Mouse (Mus musculus) midbrain, embryonic 14.5 days (tissue): ENCODE measurements at regions not wholly inside any gene's neighbourhood (a gene's known extent, or its start where the extent isn't known, plus 50 kb on each side); places are given as distances from the start of the nearest gene placed in this dataset.
A peak's percentile ranks its signal among the peaks of the same experiment; 100 is the strongest.

Source experiments
- ATAC-seq: fragments of 200-750 bp; cut with Nextera tagmentation; 2 replicates; pipeline ENCODE4 v1.8.0; 2017; ENCODE audit warnings: moderate number of reproducible peaks, moderate library complexity; ENCODE audit not compliant: low FRiP score, low TSS enrichment
- DNase-seq: peaks from one replicate; pipeline ENCODE4 v3.0.0-alpha.2; 2015
- H3K27ac ChIP-seq: fragments of 300-500 bp; sonication (generic); replicated peaks from 2 replicates; pipeline ENCODE4 v1.5.1; 2014; ENCODE audit warnings: mild to moderate bottlenecking, low read depth, low read length, moderate library complexity
- H3K27me3 ChIP-seq: fragments of 300-500 bp; sonication (generic); 2 replicates; pipeline ENCODE4 v1.6.1; 2014; ENCODE audit warnings: low read length, control low read depth, mixed read lengths; ENCODE audit not compliant: control insufficient read depth, insufficient read depth
- H3K36me3 ChIP-seq: fragments of 300-500 bp; sonication (generic); 2 replicates; pipeline ENCODE4 v1.6.1; 2014; ENCODE audit warnings: low read length, control low read depth; ENCODE audit not compliant: control insufficient read depth, insufficient read depth
- H3K4me1 ChIP-seq: fragments of 300-500 bp; sonication (generic); 2 replicates; pipeline ENCODE4 v1.6.1; 2014; ENCODE audit warnings: mild to moderate bottlenecking, antibody characterized with exemption, low read length, control low read depth; ENCODE audit not compliant: control insufficient read depth, insufficient read depth
- H3K4me2 ChIP-seq: fragments of 300-500 bp; sonication (generic); 2 replicates; pipeline ENCODE4 v1.6.1; 2014; ENCODE audit warnings: mild to moderate bottlenecking, low read length, moderate library complexity
- H3K4me3 ChIP-seq: fragments of 300-500 bp; sonication (generic); replicated peaks from 2 replicates; pipeline ENCODE4 v1.5.1; 2014; ENCODE audit warnings: low read depth, low read length
- H3K9ac ChIP-seq: fragments of 300-500 bp; sonication (generic); replicated peaks from 2 replicates; pipeline ENCODE4 v1.6.1; 2014; ENCODE audit warnings: mild to moderate bottlenecking, low read length, moderate library complexity
- H3K9me3 ChIP-seq: fragments of 300-500 bp; sonication (generic); 2 replicates; pipeline ENCODE4 v1.6.1; 2016; ENCODE audit warnings: low read length, control low read depth, mixed read lengths; ENCODE audit not compliant: control insufficient read depth
- WGBS: fragments of 180-500 bp; shearing (Covaris S2); extraction: QIAGEN DNeasy Blood & Tissue Kit; methylation state at CpG from one replicate; pipeline ENCODE4 v1.1.7; 2014; 5-methylcytosine and 5-hydroxymethylcytosine counted together

GRCm38 (mm10) chr5:125974035-125974434, 442.5 kb downstream of the Tmem132b start:
- H3K27ac ChIP-seq, result no peak overlapping the region
- no peak overlapping the region for H3K4me3 ChIP-seq
- H3K36me3 ChIP-seq, result no peaks in the 10 kb centered on the region
- no peak overlapping the region for H3K9ac ChIP-seq
- no peaks in the 10 kb centered on the region for H3K4me1 ChIP-seq
- no peaks in the 10 kb centered on the region for H3K9me3 ChIP-seq
- ATAC-seq, result no peak
- no peaks in the 10 kb centered on the region for H3K27me3 ChIP-seq
- no peak for DNase-seq
- 86% methylated on average over 1 of the region's 1 CpGs for WGBS
- H3K4me2 ChIP-seq, result no peak overlapping the region

DNA sequence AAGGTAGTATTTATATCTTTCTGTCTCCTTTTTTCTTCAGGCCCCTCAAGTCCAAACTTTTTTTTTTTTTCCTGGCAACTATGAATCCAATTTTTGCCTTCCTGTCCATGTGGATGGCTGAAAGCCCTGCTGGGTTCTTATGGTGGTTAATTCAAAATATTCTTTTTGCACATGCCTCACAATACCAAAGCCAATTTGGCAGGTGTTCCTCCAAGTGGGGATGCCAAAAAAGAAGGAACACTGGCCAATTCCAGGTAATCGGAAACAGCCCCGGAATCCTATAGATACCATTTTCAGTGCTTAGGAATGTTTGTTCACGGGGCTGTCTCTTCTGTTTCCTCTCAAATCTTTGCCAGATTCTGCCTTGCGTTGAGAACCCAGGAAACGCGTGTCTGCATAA, 448.2 kb downstream of the Tmem132b start:
- Histone ChIP-seq H3K9me3 (no peaks in the 10 kb centered on the region), H3K4me3 (no peak overlapping the region), H3K4me2 (no peak overlapping the region), H3K4me1 (no peaks in the 10 kb centered on the region), H3K36me3 (no peaks in the 10 kb centered on the region), H3K27me3 (no peaks in the 10 kb centered on the region), H3K27ac (no peak overlapping the region), H3K9ac (no peak overlapping the region)
- DNase-seq (no peak), ATAC-seq (no peak)
- 88% methylated on average over 6 of the region's 6 CpGs for WGBS

DNA sequence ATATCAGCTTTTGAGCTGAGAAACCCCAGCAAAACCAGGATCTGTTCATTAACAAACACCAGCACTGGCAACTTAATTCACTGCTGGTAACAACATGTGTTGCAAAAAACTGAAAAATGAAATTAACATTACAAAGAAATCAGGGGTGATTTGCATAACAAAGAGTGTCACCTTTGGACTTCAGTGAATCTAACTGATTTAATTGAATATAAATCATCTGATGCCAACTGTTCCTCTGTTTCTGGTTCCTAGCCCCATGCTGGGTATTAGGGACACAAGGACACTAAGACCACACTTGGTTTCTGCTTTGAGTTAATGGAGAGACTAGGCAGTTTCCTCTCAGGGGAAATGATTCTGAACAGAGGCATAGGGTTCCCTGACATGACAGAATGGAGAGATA, 453.8 kb downstream of the Tmem132b start:
- no peak overlapping the region for H3K4me3 ChIP-seq
- H3K4me1 ChIP-seq, result no peaks in the 10 kb centered on the region
- DNase-seq (peak; percentile 42), ATAC-seq (no peak)
- H3K9me3 ChIP-seq, result no peaks in the 10 kb centered on the region
- H3K36me3 ChIP-seq, result no peaks in the 10 kb centered on the region
- H3K4me2 ChIP-seq, result no peak overlapping the region
- H3K9ac ChIP-seq, result no peak overlapping the region
- H3K27ac ChIP-seq, result no peak overlapping the region
- no peaks in the 10 kb centered on the region for H3K27me3 ChIP-seq

DNA sequence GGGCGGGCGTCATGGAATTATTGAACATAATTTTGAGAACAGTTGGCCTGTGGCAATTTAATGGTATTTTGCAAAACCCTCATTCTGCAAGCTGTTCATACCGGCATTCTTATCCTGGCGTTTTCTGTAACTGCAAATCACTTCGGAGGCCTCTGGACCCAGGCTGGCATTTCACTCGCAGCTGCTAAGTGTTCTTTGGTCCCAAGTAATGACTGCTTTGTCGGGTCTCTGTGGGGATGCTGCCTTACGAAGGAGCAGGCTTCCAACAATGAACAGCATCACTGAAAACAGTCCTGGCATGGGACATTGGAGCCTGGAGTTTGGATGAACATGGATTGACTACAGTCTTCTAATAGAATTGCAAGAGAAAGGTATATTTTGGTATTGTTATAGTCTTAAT, 465.6 kb downstream of the Tmem132b start:
- no peak for ATAC-seq
- H3K9ac ChIP-seq, result no peak overlapping the region
- H3K27ac ChIP-seq, result no peak overlapping the region; the same call in 1 of the 2 replicates
- peak; percentile 31 for DNase-seq
- 23% methylated on average over 8 of the region's 8 CpGs for WGBS
- no peak overlapping the region for H3K4me2 ChIP-seq
- no peaks in the 10 kb centered on the region for H3K4me1 ChIP-seq
- no peaks in the 10 kb centered on the region for H3K27me3 ChIP-seq
- no peak overlapping the region for H3K4me3 ChIP-seq
- peaks cover 3% of the 10 kb centered on the region; the same call in 1 of the 2 replicates for H3K9me3 ChIP-seq
- H3K36me3 ChIP-seq, result no peaks in the 10 kb centered on the region

DNA sequence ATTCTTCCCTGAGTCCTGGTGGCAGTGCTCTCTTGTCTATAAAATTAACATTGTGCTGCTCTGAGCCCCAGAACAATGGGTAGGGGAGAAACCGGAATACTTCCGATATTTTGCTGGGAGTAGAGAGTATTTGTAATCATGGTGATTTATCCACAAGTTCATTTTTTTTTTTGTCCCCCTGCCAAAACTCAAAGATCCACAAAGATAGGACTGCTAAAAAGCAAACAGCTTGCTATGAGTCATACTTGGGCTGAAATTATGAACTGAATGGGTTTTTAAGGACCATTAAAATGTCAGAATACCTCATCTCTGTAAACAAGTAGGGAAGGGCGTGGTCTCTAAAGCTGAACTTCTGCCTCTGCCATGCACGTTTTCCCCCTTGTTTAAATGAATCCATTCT, 476.3 kb downstream of the Tmem132b start:
- ATAC-seq (no peak), DNase-seq (no peak)
- no peak overlapping the region for H3K4me2 ChIP-seq
- H3K9me3 ChIP-seq, result no peaks in the 10 kb centered on the region
- no peak overlapping the region for H3K27ac ChIP-seq
- WGBS, result 73% methylated on average over 4 of the region's 4 CpGs
- H3K27me3 ChIP-seq, result no peaks in the 10 kb centered on the region
- 0 out of 2 replicates have a peak, but pooled peaks cover 9% of the 10 kb centered on the region for H3K4me1 ChIP-seq
- H3K36me3 ChIP-seq, result no peaks in the 10 kb centered on the region
- no peak overlapping the region for H3K9ac ChIP-seq
- no peak overlapping the region for H3K4me3 ChIP-seq

GRCm38 (mm10) chr5:126008321-126008720, 476.7 kb downstream of the Tmem132b start:
- no peaks in the 10 kb centered on the region for H3K27me3 ChIP-seq
- ATAC-seq (no peak), DNase-seq (peak; percentile 40)
- no peak overlapping the region for H3K4me3 ChIP-seq
- no peak overlapping the region; the same call in 1 of the 2 replicates for H3K27ac ChIP-seq
- 0 out of 2 replicates have a peak, but pooled peaks cover 9% of the 10 kb centered on the region for H3K4me1 ChIP-seq
- no peaks in the 10 kb centered on the region for H3K36me3 ChIP-seq
- no peaks in the 10 kb centered on the region for H3K9me3 ChIP-seq
- 57% methylated on average over 8 of the region's 8 CpGs for WGBS
- no peak overlapping the region for H3K4me2 ChIP-seq
- no peak overlapping the region for H3K9ac ChIP-seq

DNA sequence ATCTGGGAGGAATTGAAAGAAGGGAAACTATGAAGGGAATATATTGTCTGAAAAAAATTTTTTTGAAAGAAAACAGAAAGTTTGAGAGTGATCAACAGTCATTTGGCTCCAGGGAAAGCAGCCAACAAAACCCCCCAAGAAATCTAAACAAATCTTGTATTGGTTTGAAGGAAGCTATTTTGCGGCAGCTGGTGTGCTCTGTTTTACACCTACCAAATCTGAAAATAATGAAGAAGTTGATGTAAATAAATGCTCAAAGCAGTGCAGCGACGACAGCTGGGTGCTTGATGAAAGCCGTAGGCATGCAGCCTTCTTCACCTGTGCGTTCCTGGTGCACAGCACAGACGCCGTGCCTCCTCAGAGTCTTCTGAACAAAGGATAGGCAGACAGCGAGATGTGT, 488.2 kb downstream of the Tmem132b start:
- WGBS, result 88% methylated on average over 8 of the region's 8 CpGs
- DNase-seq (no peak), ATAC-seq (no peak)
- Histone ChIP-seq H3K4me1 (no peaks in the 10 kb centered on the region), H3K36me3 (no peaks in the 10 kb centered on the region), H3K9ac (no peak overlapping the region), H3K27ac (no peak overlapping the region), H3K9me3 (no peaks in the 10 kb centered on the region), H3K4me2 (no peak overlapping the region), H3K4me3 (no peak overlapping the region), H3K27me3 (no peaks in the 10 kb centered on the region)

- no peaks in the 10 kb centered on the region for H3K4me1 ChIP-seq
- DNase-seq (no peak), ATAC-seq (no peak)
- WGBS, result 13% methylated on average over 2 of the region's 2 CpGs
- no peaks in the 10 kb centered on the region for H3K9me3 ChIP-seq
- no peak overlapping the region for H3K4me3 ChIP-seq
- H3K27ac ChIP-seq, result no peak overlapping the region
- no peaks in the 10 kb centered on the region for H3K36me3 ChIP-seq
- H3K27me3 ChIP-seq, result no peaks in the 10 kb centered on the region
- no peak overlapping the region for H3K4me2 ChIP-seq
- H3K9ac ChIP-seq, result no peak overlapping the region
Observed at GRCm38 (mm10) chr5:126023906-126024305, 492.3 kb downstream of the Tmem132b start.

GRCm38 (mm10) chr5:126034846-126035245, 503.3 kb downstream of the Tmem132b start:
- Histone ChIP-seq H3K4me1 (no peaks in the 10 kb centered on the region), H3K9ac (no peak overlapping the region), H3K27me3 (no peaks in the 10 kb centered on the region), H3K4me2 (no peak overlapping the region), H3K9me3 (peaks cover 5% of the 10 kb centered on the region; the same call in 1 of the 2 replicates), H3K27ac (no peak overlapping the region), H3K36me3 (no peaks in the 10 kb centered on the region), H3K4me3 (no peak overlapping the region)
- DNase-seq, result no peak
- WGBS, result 89% methylated on average over 1 of the region's 1 CpGs
- no peak for ATAC-seq
